Mouse (Mus musculus) hindbrain, postnatal 0 days (tissue): ENCODE data around the gene Olfr384. TPM values are rescaled to one million over a fixed set of nuclear protein-coding genes. Genes with fewer than 3 reads are reported as not detected.
"Not testable (repeated sequence)": the region's sequence is repeated elsewhere in the genome, so short reads cannot be mapped to it uniquely, and the experiment has no call there.

Experiments
- ATAC-seq: fragments of 200-750 bp; cut with Nextera tagmentation; 2 replicates; pipeline ENCODE4 v1.8.0; 2017; ENCODE audit warnings: mild to moderate bottlenecking, moderate TSS enrichment, moderate library complexity
- DNase-seq: peaks from one replicate; pipeline ENCODE4 v3.0.0-alpha.2; 2015; ENCODE audit warnings: low spot score
- H3K27ac ChIP-seq: fragments of 300-500 bp; sonication (generic); 2 replicates; pipeline ENCODE4 v1.5.1; 2014; ENCODE audit warnings: mild to moderate bottlenecking
- H3K27me3 ChIP-seq: fragments of 300-500 bp; sonication (generic); 2 replicates; pipeline ENCODE4 v1.6.1; 2014; ENCODE audit warnings: low read length, mixed read lengths; ENCODE audit not compliant: insufficient read depth
- H3K36me3 ChIP-seq: fragments of 300-500 bp; sonication (generic); 2 replicates; pipeline ENCODE4 v1.6.1; 2014; ENCODE audit warnings: low read length, mixed read lengths; ENCODE audit not compliant: insufficient read depth
- H3K4me1 ChIP-seq: fragments of 300-500 bp; sonication (generic); 2 replicates; pipeline ENCODE4 v1.6.1; 2014; ENCODE audit warnings: antibody characterized with exemption, low read length, mixed read lengths; ENCODE audit not compliant: insufficient read depth
- H3K4me2 ChIP-seq: fragments of 300-500 bp; sonication (generic); 2 replicates; pipeline ENCODE4 v1.6.1; 2014; ENCODE audit warnings: low read depth, mild to moderate bottlenecking, low read length, moderate library complexity, mixed read lengths
- H3K4me3 ChIP-seq: fragments of 300-500 bp; sonication (generic); 2 replicates; pipeline ENCODE4 v1.5.1; 2014; ENCODE audit warnings: low read length
- H3K9ac ChIP-seq: fragments of 300-500 bp; sonication (generic); replicated peaks from 2 replicates; pipeline ENCODE4 v1.6.1; 2014; ENCODE audit warnings: mild to moderate bottlenecking, low read length, moderate library complexity, mixed read lengths
- H3K9me3 ChIP-seq: fragments of 300-500 bp; sonication (generic); 2 replicates; pipeline ENCODE4 v1.6.1; 2016; ENCODE audit warnings: low read length, mixed read lengths
- CTCF ChIP-seq: IDR thresholded peaks from 2 replicates; pipeline ENCODE4 v1.5.1; 2016; ENCODE audit warnings: antibody characterized with exemption, control low read depth, low read depth
- WGBS: fragments of 180-500 bp; shearing (Covaris S2); extraction: QIAGEN DNeasy Blood & Tissue Kit; methylation state at CpG from one replicate; pipeline ENCODE4 v1.1.7; 2014; 5-methylcytosine and 5-hydroxymethylcytosine counted together
- polyA plus RNA-seq: library from polyadenylated mRNA; unstranded; fragments of >200 nt; fragmentation: Nextera tagmentation; extraction: Ambion mirVana; gene quantifications from 2 replicates; pipeline ENCODE4 v1.2.1, GENCODE M21; 2015
- total RNA-seq: library from RNA; depleted of rRNA; stranded (reverse); fragments of >200 nt; gene quantifications from 2 replicates; pipeline ENCODE4 v1.2.3, GENCODE M21; 2014; rRNA removed

Olfr384 gene
- total RNA-seq (not detected in 2 replicates), polyA plus RNA-seq (not detected in 2 replicates)

DNA sequence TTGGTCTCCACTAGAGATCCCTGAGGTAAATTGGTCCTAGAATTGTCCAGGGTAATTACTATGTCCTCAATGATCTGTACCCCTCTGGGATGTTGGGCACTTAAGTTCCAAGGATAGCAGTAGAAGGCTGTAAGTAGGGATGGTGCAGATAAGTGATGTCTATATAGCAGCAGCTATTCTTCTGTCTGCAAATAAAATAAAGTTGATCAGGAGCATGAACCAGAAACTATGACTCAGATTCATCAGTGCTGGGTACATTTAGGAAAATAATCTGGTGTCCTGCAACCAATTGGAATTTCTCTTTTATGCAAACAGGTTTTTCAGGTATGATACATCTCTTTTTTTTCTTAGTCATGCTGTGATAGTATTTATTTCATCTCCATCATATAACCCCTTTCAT, at the start of gene Olfr384:
TSS of gene Olfr384 (plus strand) at position 301 of the 400 bp plus-strand sequence.
- H3K4me2 ChIP-seq: no peak within 1 kb of the TSS
- no peak for TF ChIP-seq CTCF

DNA sequence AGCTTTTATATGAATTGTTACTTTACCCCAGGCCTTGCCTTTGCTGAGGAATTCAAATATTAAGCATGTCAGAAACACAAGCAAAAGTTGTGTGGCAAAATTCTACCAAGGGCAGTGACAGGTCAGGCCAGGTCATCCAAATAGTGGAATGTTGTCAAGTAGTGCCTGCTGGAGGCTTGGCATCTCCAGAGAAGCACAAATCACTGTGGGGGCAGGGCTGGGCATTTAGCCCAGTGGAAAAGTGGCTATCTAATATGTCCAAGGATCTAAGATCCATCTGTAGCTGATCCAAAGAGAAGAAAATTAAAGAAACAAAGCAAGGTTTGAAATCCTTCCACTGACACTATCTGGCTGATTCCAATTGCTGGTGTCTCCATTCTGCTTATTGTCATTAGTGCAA, 18.5 kb upstream of the Olfr384 start:
- no peak for TF ChIP-seq CTCF
- Histone ChIP-seq H3K9ac (no peak overlapping the region), H3K36me3 (no peaks in the 10 kb centered on the region), H3K27ac (no peak overlapping the region), H3K4me3 (no peak overlapping the region), H3K9me3 (no peaks in the 10 kb centered on the region), H3K4me2 (no peak overlapping the region), H3K27me3 (no peaks in the 10 kb centered on the region), H3K4me1 (no peaks in the 10 kb centered on the region)
- ATAC-seq: no peak
- DNase-seq: no peak

More for the DNA sequence above, at the start of gene Olfr384:
- H3K27me3 ChIP-seq: no peaks in the 10 kb centered on the region
- no peaks in the 10 kb centered on the region for H3K36me3 ChIP-seq
- no peaks in the 10 kb centered on the region for H3K4me1 ChIP-seq
- H3K4me3 ChIP-seq: no peak within 1 kb of the TSS
- H3K9me3 ChIP-seq: no peaks in the 10 kb centered on the region; the same call in 1 of the 2 replicates
- ATAC-seq (no peak), DNase-seq (no peak)
- H3K27ac ChIP-seq: no peak within 1 kb of the TSS
- H3K9ac ChIP-seq: no peak within 1 kb of the TSS

DNA sequence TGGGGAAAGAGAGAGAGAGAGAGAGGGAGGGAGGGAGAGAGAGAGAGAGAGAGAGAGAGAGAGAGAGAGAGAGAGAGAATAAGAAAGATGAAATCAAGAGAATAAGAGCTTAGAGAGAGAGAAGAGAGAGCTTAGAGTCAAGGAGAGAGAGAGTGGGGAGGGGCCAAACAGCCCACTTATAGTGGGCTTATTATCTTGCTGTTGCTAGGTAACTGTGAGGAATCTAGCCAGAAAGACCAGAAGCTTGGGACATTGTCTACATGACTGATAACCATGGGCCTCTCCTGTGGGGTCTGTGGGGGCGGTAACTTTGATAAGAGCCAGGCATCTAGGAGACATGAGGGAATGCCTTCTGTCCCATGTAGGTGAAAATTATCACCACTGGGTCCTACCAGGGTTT, 15.2 kb upstream of the Olfr384 start:
- not testable (repeated sequence) for ATAC-seq, H3K27ac ChIP-seq, H3K36me3 ChIP-seq, H3K4me2 ChIP-seq, H3K27me3 ChIP-seq, DNase-seq, H3K9me3 ChIP-seq, H3K4me1 ChIP-seq, H3K4me3 ChIP-seq, H3K9ac ChIP-seq
- WGBS: 75% methylated on average over 1 of the region's 1 CpGs

DNA sequence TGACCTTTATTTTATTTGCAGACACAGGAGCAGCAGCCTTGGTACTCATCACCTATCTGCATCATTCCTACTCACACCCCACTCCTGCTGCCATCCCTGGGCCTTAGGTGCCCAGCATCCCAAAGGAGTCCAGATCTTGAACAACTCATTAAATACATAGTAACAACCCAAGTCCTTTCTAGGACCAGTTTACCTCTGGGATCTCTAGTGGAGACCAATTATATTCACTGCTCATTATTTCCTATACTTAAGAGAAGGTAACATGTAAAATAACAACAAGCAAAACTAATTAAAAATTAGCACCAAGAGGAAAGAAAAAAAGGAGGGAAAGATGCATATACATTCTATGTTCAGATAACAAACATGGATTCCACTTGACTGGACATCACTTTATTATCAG, 5.5 kb upstream of the Olfr384 start, which contains the start of gene Olfr385:
TSS of gene Olfr385 (minus strand) at position 101 of the 400 bp plus-strand sequence.
- H3K4me1 ChIP-seq: no peaks in the 10 kb centered on the region
- H3K36me3 ChIP-seq: no peaks in the 10 kb centered on the region
- TF ChIP-seq CTCF: no peak

More for the DNA sequence above, 5.5 kb upstream of the Olfr384 start, which contains the start of gene Olfr385:
- Histone ChIP-seq H3K9ac (no peak within 1 kb of the TSS), H3K27me3 (no peaks in the 10 kb centered on the region), H3K4me2 (no peak within 1 kb of the TSS), H3K27ac (no peak within 1 kb of the TSS), H3K4me3 (no peak within 1 kb of the TSS), H3K9me3 (no peaks in the 10 kb centered on the region)
- ATAC-seq (no peak), DNase-seq (no peak)

Other genes with a start within 250 kb of the Olfr384 start
- not detected in 2 replicates for gene Olfr20, start 247.8 kb upstream of the Olfr384 start, total RNA-seq
- not detected in 2 replicates for gene Olfr20, start 247.8 kb upstream of the Olfr384 start, polyA plus RNA-seq
- not detected in 2 replicates for gene Olfr376, start 227.3 kb upstream of the Olfr384 start, total RNA-seq
- not detected in 2 replicates for gene Olfr376, start 227.3 kb upstream of the Olfr384 start, polyA plus RNA-seq
- gene Olfr1, start 199.0 kb upstream of the Olfr384 start, total RNA-seq: not detected in 2 replicates
- gene Olfr1, start 199.0 kb upstream of the Olfr384 start, polyA plus RNA-seq: not detected in 2 replicates
- not detected in 2 replicates for gene Olfr378, start 170.1 kb upstream of the Olfr384 start, total RNA-seq
- not detected in 2 replicates for gene Olfr378, start 170.1 kb upstream of the Olfr384 start, polyA plus RNA-seq
- not detected in 2 replicates for gene Olfr380, start 141.1 kb upstream of the Olfr384 start, total RNA-seq
- gene Olfr380, start 141.1 kb upstream of the Olfr384 start, polyA plus RNA-seq: not detected in 2 replicates
- not detected in 2 replicates for gene Olfr381, start 107.0 kb upstream of the Olfr384 start, total RNA-seq
- not detected in 2 replicates for gene Olfr381, start 107.0 kb upstream of the Olfr384 start, polyA plus RNA-seq
- gene Olfr382, start 81.4 kb upstream of the Olfr384 start, total RNA-seq: not detected in 2 replicates
- not detected in 2 replicates for gene Olfr382, start 81.4 kb upstream of the Olfr384 start, polyA plus RNA-seq
- not detected in 2 replicates for gene Olfr385, start 5.6 kb upstream of the Olfr384 start, total RNA-seq
- not detected in 2 replicates for gene Olfr385, start 5.6 kb upstream of the Olfr384 start, polyA plus RNA-seq
- not detected in 2 replicates for gene Zfp735, start 90.2 kb downstream of the Olfr384 start, total RNA-seq
- gene Zfp735, start 90.2 kb downstream of the Olfr384 start, polyA plus RNA-seq: not detected in 2 replicates
- gene Olfr389, start 182.1 kb downstream of the Olfr384 start, total RNA-seq: not detected in 2 replicates
- gene Olfr389, start 182.1 kb downstream of the Olfr384 start, polyA plus RNA-seq: not detected in 2 replicates
- gene Olfr390, start 184.4 kb downstream of the Olfr384 start, total RNA-seq: not detected in 2 replicates
- not detected in 2 replicates for gene Olfr390, start 184.4 kb downstream of the Olfr384 start, polyA plus RNA-seq
- not detected in 2 replicates for gene Olfr391-ps, start 204.5 kb downstream of the Olfr384 start, total RNA-seq
- gene Olfr391-ps, start 204.5 kb downstream of the Olfr384 start, polyA plus RNA-seq: not detected in 2 replicates
- gene Olfr392, start 218.5 kb downstream of the Olfr384 start, total RNA-seq: not detected in 2 replicates
- not detected in 2 replicates for gene Olfr392, start 218.5 kb downstream of the Olfr384 start, polyA plus RNA-seq